Mouse (Mus musculus) heart, postnatal 0 days (tissue): ENCODE results near the gene Mrvi1.

ENCODE experiments used
- CTCF ChIP-seq: IDR thresholded peaks from 2 replicates; pipeline ENCODE4 v1.5.1; 2016; ENCODE audit warnings: antibody characterized with exemption, control low read depth, low read depth
- EP300 ChIP-seq: IDR thresholded peaks from 2 replicates; pipeline ENCODE4 v1.6.1; 2016; ENCODE audit warnings: antibody characterized with exemption, low read depth

- TF ChIP-seq EP300 (no peak), CTCF (no peak)
These were observed at the start of gene Mrvi1 for GRCm38 (mm10) chr7:110982053-110982705.
